Mouse (Mus musculus) layer of hippocampus, adult 9-10 months (tissue): ENCODE results near the gene Olfr33.
A peak's percentile ranks its signal among the peaks of the same experiment; 100 is the strongest.

ENCODE experiments used
- DNase-seq: peaks from one replicate; pipeline ENCODE4 v3.0.0; 2022; ENCODE audit warnings: low spot score

The Olfr33 gene

GRCm38 (mm10) chr7:102718970-102719369, at the start of gene Olfr33:
Gene Olfr33 (minus strand): TSS chr7:102719070.
- no peak for DNase-seq

- no peak for DNase-seq
Observed at GRCm38 (mm10) chr7:102759266-102759665, 40.4 kb upstream of the Olfr33 start, which contains the start of the genes Olfr560 and Olfr78. Gene Olfr560 (minus strand): TSS chr7:102759366. Gene Olfr78 (minus strand): TSS chr7:102759471.

- no peak for DNase-seq
Observed at GRCm38 (mm10) chr7:102752086-102752485, 33.2 kb upstream of the Olfr33 start.

- DNase-seq = no peak
Observed at GRCm38 (mm10) chr7:102737705-102738104, 18.8 kb upstream of the Olfr33 start.

GRCm38 (mm10) chr7:102733793-102734192, 14.9 kb upstream of the Olfr33 start:
- DNase-seq = no peak

GRCm38 (mm10) chr7:102727391-102727790, 8.5 kb upstream of the Olfr33 start, which contains the start of gene Olfr559:
Gene Olfr559 (minus strand): TSS chr7:102727491.
- DNase-seq = no peak

- DNase-seq = no peak
Observed at GRCm38 (mm10) chr7:102701915-102702314, 17.0 kb downstream of the Olfr33 start, which contains the start of gene Olfr558. Gene Olfr558 (plus strand): TSS chr7:102702215.

GRCm38 (mm10) chr7:102698461-102698860, 20.4 kb downstream of the Olfr33 start:
- no peak for DNase-seq

GRCm38 (mm10) chr7:102695358-102696125, 23.3 kb downstream of the Olfr33 start, which contains the start of gene Olfr557:
Gene Olfr557 (plus strand): TSS chr7:102695910.
- no peak for DNase-seq

- DNase-seq = peak; percentile 64
Observed at GRCm38 (mm10) chr7:102686944-102687501, 31.8 kb downstream of the Olfr33 start, which contains the start of gene Trim68. Gene Trim68 (minus strand): TSS chr7:102687327.

- DNase-seq = no peak
Observed at GRCm38 (mm10) chr7:102681916-102682315, 37.0 kb downstream of the Olfr33 start.

GRCm38 (mm10) chr7:102676225-102676624, 42.6 kb downstream of the Olfr33 start:
- no peak for DNase-seq

GRCm38 (mm10) chr7:102665378-102665777, 53.5 kb downstream of the Olfr33 start:
- DNase-seq = no peak

GRCm38 (mm10) chr7:102664599-102664998, 54.3 kb downstream of the Olfr33 start, which contains the start of gene Olfr556:
Gene Olfr556 (plus strand): TSS chr7:102664899.
- DNase-seq = no peak
